Mouse (Mus musculus) neural tube, embryonic 15.5 days (tissue): ENCODE measurements around the gene Hs3st1. TPM values are rescaled to one million over a fixed set of nuclear protein-coding genes. Genes with fewer than 3 reads are reported as not detected.

Experiments
- ATAC-seq: fragments of 200-750 bp; cut with Nextera tagmentation; 2 replicates; pipeline ENCODE4 v1.8.0; 2017; ENCODE audit warnings: mild to moderate bottlenecking, moderate TSS enrichment, moderate library complexity; ENCODE audit not compliant: low FRiP score
- H3K27ac ChIP-seq: fragments of 300-500 bp; sonication (generic); replicated peaks from 2 replicates; pipeline ENCODE4 v1.5.1; 2015; ENCODE audit warnings: mild to moderate bottlenecking, inconsistent platforms
- H3K27me3 ChIP-seq: fragments of 300-500 bp; sonication (generic); replicated peaks from 2 replicates; pipeline ENCODE4 v1.6.1; 2015; ENCODE audit warnings: inconsistent platforms
- H3K36me3 ChIP-seq: fragments of 300-500 bp; sonication (generic); 2 replicates; pipeline ENCODE4 v1.6.1; 2015; ENCODE audit warnings: inconsistent platforms
- H3K4me1 ChIP-seq: fragments of 300-500 bp; sonication (generic); 2 replicates; pipeline ENCODE4 v1.6.1; 2015; ENCODE audit warnings: inconsistent platforms
- H3K4me2 ChIP-seq: fragments of 300-500 bp; sonication (generic); 2 replicates; pipeline ENCODE4 v1.6.1; 2015; ENCODE audit warnings: inconsistent platforms, mild to moderate bottlenecking, moderate library complexity
- H3K4me3 ChIP-seq: fragments of 300-500 bp; sonication (generic); replicated peaks from 2 replicates; pipeline ENCODE4 v1.5.1; 2015; ENCODE audit warnings: mild to moderate bottlenecking, inconsistent platforms
- H3K9ac ChIP-seq: fragments of 300-500 bp; sonication (generic); replicated peaks from 2 replicates; pipeline ENCODE4 v1.6.1; 2015; ENCODE audit warnings: mild to moderate bottlenecking, inconsistent platforms
- H3K9me3 ChIP-seq: fragments of 300-500 bp; sonication (generic); replicated peaks from 2 replicates; pipeline ENCODE4 v1.6.1; 2016; ENCODE audit warnings: inconsistent platforms
- WGBS: fragments of 180-500 bp; shearing (Covaris S2); methylation state at CpG from one replicate; pipeline ENCODE4 v1.1.7; 2015; ENCODE audit warnings: mixed read lengths; 5-methylcytosine and 5-hydroxymethylcytosine counted together
- polyA plus RNA-seq: library from polyadenylated mRNA; unstranded; fragments of >200 nt; fragmentation: Nextera tagmentation; extraction: Ambion mirVana; gene quantifications from 2 replicates; pipeline ENCODE4 v1.2.1, GENCODE M21; 2015

Gene Hs3st1
- polyA plus RNA-seq, 1 experiment from 2014 or later = 43.0 TPM

DNA sequence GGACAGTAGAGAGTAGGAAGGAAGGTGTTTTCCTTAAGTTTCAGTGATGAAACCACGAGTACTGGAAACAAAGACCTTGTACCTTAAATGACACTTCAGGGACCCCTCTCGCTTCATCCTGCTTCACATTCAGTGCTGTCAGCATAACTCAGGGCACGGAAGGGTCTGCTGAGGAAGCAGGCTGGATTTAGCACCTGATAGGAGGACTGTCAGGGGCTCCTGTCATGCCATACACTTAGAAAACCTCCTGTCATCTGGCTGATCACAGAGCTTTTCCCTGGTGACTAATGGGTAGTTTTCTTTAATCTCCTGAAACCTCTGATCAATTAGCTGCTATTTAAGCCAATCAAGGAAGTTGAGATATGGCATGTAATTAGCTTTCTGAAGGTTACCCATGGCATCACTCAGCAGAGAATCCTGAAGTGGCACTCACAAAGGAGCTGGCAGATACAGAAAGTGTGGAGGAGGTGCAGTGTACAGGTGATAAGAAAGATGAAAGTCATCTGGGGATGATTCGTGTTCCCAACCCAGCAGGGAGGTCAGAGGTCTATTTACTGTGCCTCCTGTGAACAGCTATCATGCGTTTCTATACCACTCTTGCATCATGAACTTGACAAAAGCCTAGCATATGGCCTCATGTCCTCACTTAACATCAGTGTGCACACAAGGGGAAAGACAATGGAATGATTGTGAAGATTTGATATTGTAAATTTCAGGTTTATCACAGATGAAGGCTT, 22.1 kb downstream of the Hs3st1 start:
- Histone ChIP-seq H3K27me3 (no peaks in the 10 kb centered on the region), H3K9me3 (no peaks in the 10 kb centered on the region), H3K9ac (no peak overlapping the region), H3K4me1 (no peaks in the 10 kb centered on the region), H3K4me2 (no peak overlapping the region), H3K4me3 (no peak overlapping the region), H3K36me3 (no peaks in the 10 kb centered on the region), H3K27ac (no peak overlapping the region)
- ATAC-seq = no peak
- 59% methylated on average over 5 of the region's 5 CpGs for WGBS

DNA sequence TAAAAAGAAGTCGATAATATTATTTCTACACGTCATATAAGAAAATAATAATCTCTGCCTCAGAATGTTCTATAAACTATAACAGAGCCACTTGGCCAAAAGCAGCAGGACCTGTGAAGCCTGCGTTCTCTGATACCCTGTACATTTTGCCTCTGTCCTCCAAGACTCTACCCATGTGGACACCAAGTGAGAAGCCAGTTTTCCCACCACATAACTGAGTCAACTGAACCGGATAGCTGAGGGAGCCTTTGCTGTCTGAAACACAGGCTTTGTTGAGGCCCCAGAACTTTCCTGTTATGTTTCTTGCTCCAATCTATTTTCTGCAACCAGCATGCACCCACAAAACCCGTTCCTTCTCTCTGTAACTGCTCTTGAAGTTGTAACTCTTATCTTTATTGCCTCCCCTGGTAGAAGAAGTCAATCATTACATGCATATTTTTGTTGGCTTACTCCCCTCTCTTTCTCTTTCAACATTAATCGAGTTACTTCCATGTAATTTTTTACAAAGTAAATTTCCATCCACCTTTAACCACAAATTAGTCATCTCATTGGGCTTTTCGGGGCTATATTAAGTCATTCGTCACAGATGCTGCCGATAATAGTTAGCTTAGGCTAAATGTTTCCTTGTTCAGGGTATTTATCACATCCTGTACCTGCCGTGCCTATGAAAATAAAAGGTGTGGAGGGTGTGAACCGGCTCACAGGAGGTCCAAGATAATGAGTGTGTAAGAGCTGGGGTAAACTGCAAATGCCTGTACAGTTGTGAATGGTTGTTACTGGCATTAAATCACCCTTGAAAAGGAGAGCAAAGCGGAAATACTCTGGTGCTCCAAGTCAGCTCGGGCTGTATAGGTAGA, 39.4 kb downstream of the Hs3st1 start:
- WGBS = 75% methylated on average over 13 of the region's 13 CpGs
- ATAC-seq = no peak

DNA sequence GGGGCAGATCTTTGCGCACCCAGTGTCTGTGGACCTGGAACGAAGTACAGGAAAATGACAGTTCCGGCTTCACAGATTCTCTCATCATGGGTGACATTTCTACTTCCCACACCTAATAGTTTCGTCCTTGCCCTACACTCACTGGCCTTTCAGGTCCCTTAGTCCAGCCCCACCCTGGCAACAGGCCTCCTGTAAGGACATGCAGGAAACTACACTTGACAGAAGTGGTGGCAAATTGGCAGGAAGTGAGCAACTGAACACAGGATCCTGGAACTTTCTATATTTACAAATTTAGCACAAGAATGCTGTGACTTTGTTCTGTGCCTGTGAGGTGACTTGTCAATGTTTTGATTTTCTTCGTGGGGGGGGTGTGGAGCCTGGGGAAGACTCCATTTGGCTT, 40.1 kb downstream of the Hs3st1 start:
- Histone ChIP-seq H3K36me3 (no peaks in the 10 kb centered on the region), H3K27ac (no peak overlapping the region), H3K4me2 (no peak overlapping the region), H3K9ac (no peak overlapping the region), H3K27me3 (no peaks in the 10 kb centered on the region), H3K4me3 (no peak overlapping the region), H3K9me3 (no peaks in the 10 kb centered on the region), H3K4me1 (no peaks in the 10 kb centered on the region)
- WGBS = 83% methylated on average over 5 of the region's 5 CpGs
- ATAC-seq = no peak

More for the DNA sequence above, 39.4 kb downstream of the Hs3st1 start:
- Histone ChIP-seq H3K9me3 (no peaks in the 10 kb centered on the region), H3K36me3 (no peaks in the 10 kb centered on the region), H3K4me2 (no peak overlapping the region), H3K9ac (no peak overlapping the region), H3K27ac (no peak overlapping the region), H3K4me3 (no peak overlapping the region), H3K4me1 (no peaks in the 10 kb centered on the region), H3K27me3 (no peaks in the 10 kb centered on the region)

DNA sequence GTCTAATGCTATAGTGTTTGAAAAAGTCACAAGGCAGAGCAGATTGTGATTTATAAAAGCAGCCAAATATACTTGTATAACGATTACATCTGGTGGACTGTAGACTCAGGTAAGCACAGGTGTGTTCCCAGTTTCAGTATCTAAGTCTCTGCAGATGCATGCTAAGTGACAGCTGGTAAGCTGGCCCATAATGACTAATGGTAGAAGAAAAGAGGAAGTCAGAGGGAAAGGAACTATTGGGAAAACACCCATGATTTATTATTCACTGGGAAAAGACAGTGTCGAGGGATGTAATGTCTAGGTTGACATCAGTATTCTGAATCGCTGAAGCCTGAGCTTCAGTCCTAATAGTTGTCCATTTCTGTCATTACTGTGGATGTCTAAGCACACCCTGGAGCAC, 49.7 kb downstream of the Hs3st1 start:
- no peak overlapping the region for H3K27ac ChIP-seq
- H3K9ac ChIP-seq = no peak overlapping the region
- no peak overlapping the region for H3K4me3 ChIP-seq
- no peaks in the 10 kb centered on the region for H3K4me1 ChIP-seq
- ATAC-seq = no peak
- 64% methylated on average over 3 of the region's 3 CpGs for WGBS
- H3K9me3 ChIP-seq = no peaks in the 10 kb centered on the region
- no peak overlapping the region for H3K4me2 ChIP-seq
- H3K27me3 ChIP-seq = no peaks in the 10 kb centered on the region
- H3K36me3 ChIP-seq = no peaks in the 10 kb centered on the region

DNA sequence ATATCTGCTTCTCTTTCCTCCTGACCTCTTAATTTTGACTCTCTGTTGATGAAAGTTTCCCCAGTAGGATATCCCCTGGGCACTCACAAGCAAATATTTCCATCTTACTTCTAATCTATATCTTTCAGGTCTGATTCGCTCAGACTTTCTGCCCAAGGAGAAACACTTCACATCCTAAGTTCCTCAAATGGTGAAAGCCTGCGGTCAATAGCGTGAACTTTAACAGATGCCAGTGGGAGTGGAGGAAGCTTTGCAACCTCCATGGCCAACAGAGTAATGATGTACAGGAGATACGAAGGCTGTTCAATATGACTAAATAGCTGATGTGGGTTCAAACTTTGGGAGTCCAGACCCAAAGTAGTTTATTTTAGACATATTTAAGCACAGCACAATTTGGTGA, 94.4 kb downstream of the Hs3st1 start:
- Histone ChIP-seq H3K36me3 (no peaks in the 10 kb centered on the region), H3K4me1 (no peaks in the 10 kb centered on the region), H3K4me3 (no peak overlapping the region), H3K27me3 (no peaks in the 10 kb centered on the region), H3K9me3 (no peaks in the 10 kb centered on the region), H3K9ac (no peak overlapping the region), H3K4me2 (no peak overlapping the region), H3K27ac (no peak overlapping the region)
- no peak for ATAC-seq
- WGBS = 92% methylated on average over 4 of the region's 4 CpGs

DNA sequence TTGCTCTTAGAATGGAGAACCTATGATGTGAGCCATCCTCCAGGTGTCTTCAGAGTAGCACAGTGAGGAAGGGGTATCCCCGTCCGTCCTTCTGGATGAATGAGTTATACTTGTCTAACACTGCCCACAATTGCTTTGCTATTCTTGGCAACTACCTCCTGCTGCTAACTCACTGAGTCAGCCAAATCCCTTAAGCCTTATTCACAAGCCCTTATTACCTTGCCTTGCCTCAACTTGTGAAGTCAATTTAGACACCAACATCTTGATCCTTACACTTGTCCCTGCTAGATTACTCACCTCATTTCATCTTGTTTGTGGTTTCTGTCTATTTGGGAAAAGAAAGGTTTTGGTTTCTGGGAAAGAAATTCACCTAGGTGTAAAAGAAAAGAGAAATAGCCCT, 95.9 kb downstream of the Hs3st1 start:
- Histone ChIP-seq H3K4me2 (no peak overlapping the region), H3K27ac (no peak overlapping the region), H3K27me3 (no peaks in the 10 kb centered on the region), H3K9ac (no peak overlapping the region), H3K4me3 (no peak overlapping the region), H3K4me1 (no peaks in the 10 kb centered on the region), H3K9me3 (no peaks in the 10 kb centered on the region), H3K36me3 (no peaks in the 10 kb centered on the region)
- ATAC-seq = no peak
- WGBS = 57% methylated on average over 2 of the region's 2 CpGs

DNA sequence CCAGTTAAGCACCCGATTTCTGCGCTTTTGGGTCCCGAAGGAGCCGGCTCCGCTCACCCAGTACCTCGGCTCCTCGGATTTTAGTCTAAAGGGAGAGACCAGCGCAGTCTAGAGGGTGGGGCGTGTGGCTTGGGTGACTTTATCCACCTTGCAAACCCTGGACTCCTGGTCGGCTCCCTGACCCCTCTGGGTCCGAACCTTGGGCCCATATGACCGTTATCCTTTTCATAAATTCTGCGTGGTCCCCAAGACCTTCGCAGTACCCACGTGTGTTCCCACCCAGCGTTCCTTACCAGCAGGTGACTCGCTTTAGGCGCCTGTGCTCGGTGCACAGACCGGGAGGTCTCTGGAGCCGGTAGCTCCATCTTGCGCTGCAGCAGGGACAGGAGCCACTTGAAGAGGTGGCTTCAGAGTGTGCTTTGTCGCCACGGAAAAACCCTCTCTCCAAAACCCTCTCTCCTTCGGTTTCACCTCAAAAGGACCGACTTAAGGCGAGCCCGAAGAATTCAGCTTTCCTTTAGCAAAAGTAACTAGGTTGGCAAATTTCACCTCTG, 110.4 kb downstream of the Hs3st1 start:
- H3K27ac ChIP-seq = peak overlapping the region; percentile 54
- WGBS = 1% methylated on average over 28 of the region's 28 CpGs

DNA sequence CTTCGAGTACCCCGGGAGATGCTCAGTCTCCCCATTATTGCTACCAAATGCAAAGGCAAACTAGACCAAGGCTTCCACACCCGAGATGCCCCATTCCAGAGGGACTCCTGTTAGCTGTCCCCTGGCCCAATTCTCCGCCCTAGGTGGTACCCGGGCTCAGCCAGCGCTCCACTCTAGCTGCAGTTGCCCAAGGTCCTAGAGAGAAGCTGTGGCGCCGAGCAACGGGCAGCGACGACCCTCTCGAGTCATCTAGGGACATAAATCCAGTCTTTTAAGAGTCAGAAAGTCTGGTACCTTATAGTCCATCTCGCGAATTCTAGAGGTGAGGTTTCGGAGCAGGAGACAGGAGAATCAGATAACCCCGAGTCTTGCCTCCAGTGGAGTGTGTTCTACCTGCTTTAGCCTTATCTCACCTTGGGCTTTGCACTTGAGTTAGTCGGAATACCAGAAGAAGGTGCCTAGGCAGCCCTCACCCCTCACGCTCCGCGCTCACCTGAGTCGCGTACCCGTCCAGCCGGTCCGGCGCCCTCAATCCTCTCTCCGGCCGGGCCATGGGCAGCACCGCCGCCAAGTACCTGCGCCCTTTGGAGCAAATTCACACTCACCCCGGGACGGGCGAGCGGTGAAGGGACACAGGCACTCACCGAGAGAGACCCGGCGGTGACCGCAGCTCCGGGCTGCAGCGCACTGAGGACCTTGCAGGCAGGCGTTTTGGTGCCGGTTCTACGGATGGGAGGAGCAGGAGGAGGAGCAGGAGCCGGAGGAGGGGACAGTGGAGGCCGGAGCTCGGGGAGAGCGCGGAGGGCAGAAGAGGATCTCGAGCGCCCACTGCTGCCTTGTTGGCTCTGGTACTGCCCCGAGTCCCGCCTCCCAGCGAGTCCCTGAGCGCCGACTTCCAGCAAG, 111.1 kb downstream of the Hs3st1 start:
- peaks cover 4% of the 10 kb centered on the region; the same call in 1 of the 2 replicates for H3K27me3 ChIP-seq
- H3K9me3 ChIP-seq = no peaks in the 10 kb centered on the region
- H3K4me1 ChIP-seq = peaks cover 36% of the 10 kb centered on the region
- H3K4me2 ChIP-seq = peak overlapping the region; percentile 91
- no peaks in the 10 kb centered on the region for H3K36me3 ChIP-seq
- under 1% methylated on average over 56 of the region's 56 CpGs for WGBS
- H3K4me3 ChIP-seq = peak overlapping the region; percentile 58
- peak overlapping the region; percentile 54 for H3K27ac ChIP-seq
- ATAC-seq = peak; percentile 95
- H3K9ac ChIP-seq = peak overlapping the region; percentile 60

More for the DNA sequence above, 110.4 kb downstream of the Hs3st1 start:
- Histone ChIP-seq H3K36me3 (no peaks in the 10 kb centered on the region), H3K9me3 (no peaks in the 10 kb centered on the region), H3K9ac (peak overlapping the region; percentile 60), H3K4me1 (peaks cover 33% of the 10 kb centered on the region), H3K4me3 (peak overlapping the region; percentile 58), H3K4me2 (peak overlapping the region; percentile 91), H3K27me3 (peaks cover 4% of the 10 kb centered on the region; the same call in 1 of the 2 replicates)
- peak; percentile 82 for ATAC-seq

DNA sequence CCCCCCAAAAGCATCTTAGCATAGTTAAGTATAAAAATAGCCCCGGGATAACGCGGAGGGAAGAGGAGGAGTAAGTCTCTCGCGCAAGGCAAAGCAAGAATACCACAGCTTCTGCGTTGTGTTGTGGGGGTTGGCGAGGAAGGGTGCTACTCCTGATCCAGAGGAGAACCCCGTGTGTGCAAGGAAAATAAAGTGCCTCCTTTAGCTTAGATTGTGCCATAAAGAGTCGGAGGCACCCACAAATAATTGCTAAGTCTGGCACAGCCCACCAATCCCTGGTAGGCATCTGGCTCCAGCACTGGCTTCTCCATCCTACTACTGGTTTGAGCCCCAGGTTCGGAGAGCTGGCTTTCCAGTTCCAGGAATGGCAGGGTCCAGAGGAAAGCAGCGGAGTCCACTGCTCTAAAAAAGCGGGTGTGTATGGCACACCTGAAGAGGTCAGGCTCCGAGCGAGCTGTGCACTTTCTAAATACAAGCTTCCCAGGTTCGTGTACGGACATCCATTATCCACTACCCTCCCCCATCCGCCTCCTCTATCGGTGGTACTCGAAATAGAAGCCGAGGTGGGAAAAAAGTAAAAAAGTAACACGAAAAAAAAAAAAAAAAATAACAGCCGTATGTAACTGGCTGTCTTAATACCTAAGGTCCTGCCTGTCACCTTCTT, 111.9 kb downstream of the Hs3st1 start:
- Histone ChIP-seq H3K36me3 (no peaks in the 10 kb centered on the region), H3K27me3 (peaks cover 4% of the 10 kb centered on the region; the same call in 1 of the 2 replicates), H3K4me2 (peak overlapping the region; percentile 91), H3K9ac (peak overlapping the region; percentile 60), H3K27ac (no peak overlapping the region; the same call in 1 of the 2 replicates), H3K4me1 (peaks cover 43% of the 10 kb centered on the region), H3K4me3 (peak overlapping the region; percentile 58), H3K9me3 (no peaks in the 10 kb centered on the region)
- WGBS = 2% methylated on average over 22 of the region's 22 CpGs
- ATAC-seq = no peak

DNA sequence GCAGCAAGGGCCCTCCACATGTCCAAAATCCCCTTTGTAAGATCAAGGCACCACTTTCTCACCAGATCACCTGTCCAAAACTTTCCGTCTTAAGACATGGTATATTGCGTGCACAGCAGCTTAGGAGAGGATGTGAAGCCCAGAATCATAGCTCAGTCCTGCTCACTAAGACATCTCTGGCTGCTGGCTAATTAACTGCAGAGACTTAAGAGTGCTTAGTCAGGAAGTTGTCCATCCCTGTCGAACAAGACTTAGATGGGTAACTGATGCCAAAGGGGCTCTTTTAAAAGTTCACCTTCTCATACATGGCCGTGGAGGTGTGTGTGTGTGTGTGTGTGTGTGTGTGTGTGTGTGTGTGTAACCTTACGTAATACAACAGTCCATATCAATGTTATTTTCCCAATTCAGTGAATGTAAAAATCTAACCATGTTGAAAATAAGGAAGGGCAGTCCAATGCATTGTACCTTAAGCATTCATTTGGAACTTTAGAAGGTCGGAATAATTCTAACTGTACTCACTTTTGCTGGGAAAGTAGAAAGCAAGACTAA, 113.0 kb downstream of the Hs3st1 start:
- Histone ChIP-seq H3K9ac (peak overlapping the region; percentile 26; the same call in 1 of the 2 replicates), H3K4me1 (peaks cover 43% of the 10 kb centered on the region), H3K27me3 (peaks cover 4% of the 10 kb centered on the region; the same call in 1 of the 2 replicates), H3K4me2 (peak overlapping the region; percentile 91), H3K36me3 (no peaks in the 10 kb centered on the region), H3K9me3 (no peaks in the 10 kb centered on the region), H3K4me3 (peak overlapping the region; percentile 58), H3K27ac (no peak overlapping the region)
- WGBS = 80% methylated on average over 6 of the region's 6 CpGs
- no peak for ATAC-seq
